Mouse (Mus musculus) hindbrain, embryonic 15.5 days (tissue): ENCODE measurements around the gene Rnf111. TPM values are rescaled to one million over a fixed set of nuclear protein-coding genes. Genes with fewer than 3 reads are reported as not detected.
"Not testable (repeated sequence)": the region's sequence is repeated elsewhere in the genome, so short reads cannot be mapped to it uniquely, and the experiment has no call there.

ENCODE experiments used
- ATAC-seq: fragments of 200-750 bp; cut with Nextera tagmentation; 2 replicates; pipeline ENCODE4 v1.8.0; 2017; ENCODE audit warnings: low read depth, moderate number of reproducible peaks, moderate TSS enrichment; ENCODE audit not compliant: low FRiP score
- H3K27ac ChIP-seq: fragments of 300-500 bp; sonication (generic); replicated peaks from 2 replicates; pipeline ENCODE4 v1.5.1; 2015; ENCODE audit warnings: mild to moderate bottlenecking, inconsistent platforms
- H3K27me3 ChIP-seq: fragments of 300-500 bp; sonication (generic); 2 replicates; pipeline ENCODE4 v1.6.1; 2015; ENCODE audit warnings: control low read depth, inconsistent platforms
- H3K36me3 ChIP-seq: fragments of 300-500 bp; sonication (generic); 2 replicates; pipeline ENCODE4 v1.6.1; 2015; ENCODE audit warnings: control low read depth, inconsistent platforms
- H3K4me1 ChIP-seq: fragments of 300-500 bp; sonication (generic); replicated peaks from 2 replicates; pipeline ENCODE4 v1.6.1; 2015; ENCODE audit warnings: control low read depth, inconsistent platforms
- H3K4me2 ChIP-seq: fragments of 300-500 bp; sonication (generic); 2 replicates; pipeline ENCODE4 v1.6.1; 2015; ENCODE audit warnings: moderate library complexity, mild to moderate bottlenecking, inconsistent platforms
- H3K4me3 ChIP-seq: fragments of 300-500 bp; sonication (generic); 2 replicates; pipeline ENCODE4 v1.5.1; 2015; ENCODE audit warnings: mild to moderate bottlenecking, inconsistent platforms
- H3K9ac ChIP-seq: fragments of 300-500 bp; sonication (generic); 2 replicates; pipeline ENCODE4 v1.6.1; 2015; ENCODE audit warnings: inconsistent platforms
- H3K9me3 ChIP-seq: fragments of 300-500 bp; sonication (generic); 2 replicates; pipeline ENCODE4 v1.6.1; 2016; ENCODE audit warnings: control low read depth, inconsistent platforms
- WGBS: fragments of 180-500 bp; shearing (Covaris S2); methylation state at CpG from one replicate; pipeline ENCODE4 v1.1.7; 2015; 5-methylcytosine and 5-hydroxymethylcytosine counted together
- polyA plus RNA-seq: library from polyadenylated mRNA; unstranded; fragments of >200 nt; fragmentation: Nextera tagmentation; extraction: Ambion mirVana; gene quantifications from 2 replicates; pipeline ENCODE4 v1.2.1, GENCODE M21; 2015

Gene Rnf111
- 31.8 and 33.6 TPM in 2 replicates for polyA plus RNA-seq

DNA sequence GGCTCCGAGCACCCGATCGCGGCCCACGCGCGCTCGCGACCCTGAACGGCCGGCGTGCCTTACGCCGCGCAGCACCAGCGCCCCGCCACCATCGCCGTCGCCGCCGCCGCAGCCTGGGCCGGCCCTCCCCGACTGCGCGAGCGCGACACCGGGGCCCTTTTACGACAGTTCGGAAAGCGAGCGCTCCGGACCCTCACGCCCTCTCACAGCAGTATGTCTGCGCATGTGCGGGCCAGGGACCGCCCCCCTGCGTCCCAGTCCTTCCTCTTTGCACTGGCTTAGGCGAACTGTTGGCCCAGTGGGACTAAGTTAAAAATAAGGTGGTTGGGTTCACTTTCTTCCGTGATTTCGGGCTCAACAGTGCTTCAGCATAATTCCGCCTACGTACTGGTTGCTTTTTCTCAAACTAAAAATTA lies at the start of gene Rnf111:
Rnf111 (minus strand) TSS at position 100 of the 416 bp plus-strand sequence.
- H3K4me1 ChIP-seq = peaks cover 19% of the 10 kb centered on the region
- H3K4me2 ChIP-seq = peak within 1 kb of the TSS; percentile 71
- WGBS = under 1% methylated on average over 44 of the region's 45 CpGs

DNA sequence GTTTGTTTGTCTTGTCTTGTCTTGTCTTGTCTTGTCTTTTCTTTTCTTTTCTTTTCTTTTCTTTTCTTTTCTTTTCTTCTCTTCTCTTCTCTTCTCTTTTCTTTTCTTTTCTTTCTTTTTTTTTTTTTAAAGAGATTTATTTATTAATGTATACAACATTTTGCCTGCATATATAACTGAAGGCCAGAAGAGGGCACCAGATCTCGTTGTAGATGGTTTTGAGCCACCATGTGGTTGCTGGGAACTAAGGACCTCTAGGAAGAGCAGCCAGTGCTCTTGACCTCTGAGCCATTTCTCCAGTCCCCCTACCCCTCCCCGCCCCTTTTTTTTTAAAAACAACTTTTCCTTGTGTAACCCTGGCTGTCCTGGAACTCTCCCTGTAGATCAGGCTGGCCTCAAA lies 48.7 kb upstream of the Rnf111 start:
- 98% methylated on average over 2 of the region's 2 CpGs for WGBS
- not testable (repeated sequence) for H3K27me3 ChIP-seq, H3K9me3 ChIP-seq, H3K27ac ChIP-seq, H3K4me3 ChIP-seq, H3K4me1 ChIP-seq, H3K9ac ChIP-seq, H3K4me2 ChIP-seq, ATAC-seq
- peaks cover 10% of the 10 kb centered on the region; the same call in 1 of the 2 replicates for H3K36me3 ChIP-seq

More for the DNA sequence above, at the start of gene Rnf111:
- 0 out of 2 replicates have a peak, but pooled peaks cover 4% of the 10 kb centered on the region for H3K27me3 ChIP-seq
- no peaks in the 10 kb centered on the region for H3K36me3 ChIP-seq
- ATAC-seq = peak; percentile 96
- no peaks in the 10 kb centered on the region for H3K9me3 ChIP-seq
- H3K27ac ChIP-seq = peak within 1 kb of the TSS; percentile 99
- H3K9ac ChIP-seq = peak within 1 kb of the TSS; percentile 97
- peak within 1 kb of the TSS; percentile 95 for H3K4me3 ChIP-seq

DNA sequence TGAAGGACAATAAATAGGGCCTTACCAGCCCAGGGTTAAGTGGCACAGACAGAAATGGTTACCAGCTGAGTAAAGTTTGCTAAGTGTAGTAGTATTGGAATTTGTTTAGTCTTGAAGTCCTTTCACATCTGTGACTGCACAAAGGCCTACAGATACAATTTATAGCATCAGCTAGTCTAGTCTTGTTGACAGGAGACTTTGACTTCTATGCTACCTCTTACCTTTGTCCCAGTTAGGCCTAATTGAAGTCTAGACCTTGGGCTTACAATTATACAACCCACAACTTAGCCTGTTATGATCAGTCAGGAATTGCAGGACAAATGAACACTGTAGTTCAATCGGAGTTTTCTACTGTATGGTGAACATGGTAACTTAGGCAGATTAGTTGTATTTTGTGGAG lies 48.0 kb upstream of the Rnf111 start:
- Histone ChIP-seq H3K4me1 (0 out of 2 replicates have a peak, but pooled peaks cover 9% of the 10 kb centered on the region), H3K4me2 (no peak overlapping the region), H3K9ac (no peak overlapping the region), H3K27me3 (no peaks in the 10 kb centered on the region), H3K4me3 (no peak overlapping the region), H3K36me3 (peaks cover 10% of the 10 kb centered on the region; the same call in 1 of the 2 replicates), H3K27ac (no peak overlapping the region), H3K9me3 (no peaks in the 10 kb centered on the region)
- WGBS = 100% methylated on average over 1 of the region's 1 CpGs
- ATAC-seq = no peak

DNA sequence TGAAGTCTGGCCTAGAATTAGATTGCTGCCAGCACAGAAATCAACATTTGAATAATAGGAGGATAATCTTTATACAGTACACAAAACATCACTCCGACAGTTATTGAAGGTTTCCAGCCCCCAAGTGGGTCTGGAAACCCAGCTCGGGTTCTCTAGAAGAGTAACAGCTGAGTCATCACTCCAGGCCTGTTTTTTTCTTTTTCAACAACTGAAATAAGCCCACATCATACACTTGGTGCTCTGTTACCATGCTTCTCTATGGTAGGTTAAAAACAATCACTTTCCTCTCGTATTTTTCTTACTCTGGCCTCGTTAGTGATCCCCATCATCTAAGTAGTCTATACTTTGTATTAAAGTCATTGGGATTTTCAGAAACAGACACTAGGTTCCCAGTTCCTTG lies 44.8 kb upstream of the Rnf111 start:
- Histone ChIP-seq H3K4me3 (no peak overlapping the region), H3K4me2 (no peak overlapping the region), H3K36me3 (peaks cover 10% of the 10 kb centered on the region; the same call in 1 of the 2 replicates), H3K9me3 (no peaks in the 10 kb centered on the region), H3K9ac (no peak overlapping the region), H3K27me3 (no peaks in the 10 kb centered on the region), H3K27ac (no peak overlapping the region), H3K4me1 (peaks cover 24% of the 10 kb centered on the region)
- 84% methylated on average over 4 of the region's 4 CpGs for WGBS
- ATAC-seq = no peak

DNA sequence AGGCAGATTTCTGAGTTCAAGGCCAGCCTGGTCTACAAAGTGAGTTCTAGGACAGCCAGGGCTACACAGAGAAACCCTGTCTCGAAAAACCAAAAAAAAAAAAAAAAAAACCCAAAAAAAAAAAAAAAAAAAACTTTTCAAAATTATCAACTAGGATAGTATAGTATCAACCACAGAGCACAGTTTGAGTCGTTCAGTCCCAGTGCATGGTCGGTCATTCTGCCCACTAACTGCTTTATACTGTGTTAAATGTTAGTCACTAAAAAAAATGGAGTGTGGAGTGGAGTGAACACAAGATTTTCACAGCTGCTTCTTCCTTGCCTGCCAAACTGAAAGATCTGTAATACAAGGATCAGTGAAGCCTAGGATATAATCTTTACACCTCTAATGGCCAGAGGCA lies 43.1 kb upstream of the Rnf111 start:
- H3K27me3 ChIP-seq, H3K36me3 ChIP-seq, H3K9me3 ChIP-seq, ATAC-seq, H3K9ac ChIP-seq, H3K27ac ChIP-seq, H3K4me2 ChIP-seq, H3K4me3 ChIP-seq: not testable (repeated sequence)
- peaks cover 28% of the 10 kb centered on the region for H3K4me1 ChIP-seq
- WGBS = 84% methylated on average over 3 of the region's 3 CpGs

DNA sequence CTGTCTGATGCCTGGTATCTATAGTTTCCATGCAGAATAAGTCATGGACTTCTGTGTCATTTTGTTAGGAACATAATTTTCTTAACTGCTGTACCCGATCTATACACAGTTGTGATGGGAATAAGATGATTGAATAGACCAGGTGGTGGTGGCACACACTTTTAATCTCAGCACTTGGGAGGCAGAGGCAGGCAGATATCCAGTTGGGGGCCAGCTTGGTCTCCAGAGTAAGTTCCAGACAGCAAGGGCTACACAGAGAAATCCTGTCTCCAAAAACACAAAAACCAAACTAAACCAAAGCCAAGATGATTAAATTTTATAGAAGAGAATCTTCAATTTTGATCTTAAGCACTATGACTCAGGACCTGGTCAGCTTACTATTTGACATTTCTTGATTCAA lies 41.3 kb upstream of the Rnf111 start:
- Histone ChIP-seq H3K27me3 (no peaks in the 10 kb centered on the region), H3K4me2 (no peak overlapping the region), H3K27ac (no peak overlapping the region), H3K4me3 (no peak overlapping the region), H3K9ac (no peak overlapping the region), H3K36me3 (no peaks in the 10 kb centered on the region; the same call in 1 of the 2 replicates), H3K9me3 (no peaks in the 10 kb centered on the region), H3K4me1 (peaks cover 32% of the 10 kb centered on the region)
- no peak for ATAC-seq
- WGBS = 58% methylated on average over 1 of the region's 1 CpGs

DNA sequence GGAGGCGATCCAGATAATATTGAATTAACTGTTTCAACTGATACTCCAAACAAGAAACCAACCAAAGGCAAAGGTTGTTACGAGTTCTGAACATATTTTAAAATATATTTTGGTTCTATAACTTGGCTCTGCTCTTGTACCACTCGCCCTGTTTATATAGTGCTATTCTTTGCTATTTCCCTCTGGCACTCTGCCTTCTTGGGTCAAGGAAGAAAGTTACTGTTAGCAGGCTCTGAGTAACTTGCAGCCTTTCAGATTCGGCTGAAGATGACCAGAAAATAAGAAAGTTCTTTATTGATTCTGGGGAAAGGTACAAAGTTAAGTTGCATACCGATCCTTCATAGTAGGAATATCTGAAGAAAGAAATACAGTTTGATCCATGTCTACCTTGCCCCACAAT lies 40.5 kb upstream of the Rnf111 start:
- Histone ChIP-seq H3K4me1 (peaks cover 32% of the 10 kb centered on the region), H3K4me3 (peak overlapping the region; percentile 82), H3K9ac (0 out of 2 replicates have a peak overlapping the region, but pooled peaks have one; percentile 9), H3K27me3 (no peaks in the 10 kb centered on the region), H3K9me3 (no peaks in the 10 kb centered on the region), H3K27ac (no peak overlapping the region), H3K36me3 (no peaks in the 10 kb centered on the region), H3K4me2 (peak overlapping the region; percentile 90)
- WGBS = 65% methylated on average over 5 of the region's 5 CpGs
- no peak for ATAC-seq

DNA sequence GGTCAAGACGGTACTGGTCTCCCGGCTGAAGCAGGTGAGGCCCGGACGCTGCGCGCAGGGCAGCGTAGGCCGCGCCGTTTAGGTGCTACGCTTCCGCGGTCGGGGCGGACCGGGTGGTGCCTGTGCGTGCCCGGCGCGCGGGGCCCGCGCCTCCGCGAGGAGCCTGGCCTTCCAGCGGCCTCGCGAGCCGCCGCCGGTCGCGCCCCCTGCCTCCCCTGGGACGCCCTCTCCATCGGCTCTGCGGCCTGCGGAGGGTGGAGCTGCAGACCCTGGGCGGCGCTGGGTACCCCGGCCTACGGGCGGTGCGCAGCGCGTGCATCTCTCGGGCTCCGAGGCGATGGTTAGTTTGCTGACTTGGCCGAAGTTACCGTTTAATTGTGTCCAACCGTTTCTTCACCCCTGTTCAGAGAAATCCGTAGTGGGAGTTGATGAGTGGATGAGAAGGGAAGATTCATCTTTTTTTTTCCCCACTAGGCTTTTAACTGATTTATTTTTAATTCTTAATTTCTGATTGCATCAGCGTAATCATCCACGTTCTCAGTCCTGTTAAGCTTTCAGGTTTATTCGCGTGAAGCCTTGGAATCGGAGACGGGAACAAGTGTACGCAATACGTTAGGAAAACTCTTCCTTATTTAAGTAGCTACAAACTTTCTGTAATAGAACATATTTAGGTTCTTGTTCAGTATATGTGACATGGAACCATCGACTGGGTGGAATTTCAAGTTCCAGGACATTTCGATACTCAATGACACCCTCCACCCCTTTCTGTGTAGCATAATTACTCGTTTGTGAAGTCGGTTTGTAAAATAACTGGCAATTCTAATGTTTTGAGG lies 39.7 kb upstream of the Rnf111 start:
- no peaks in the 10 kb centered on the region for H3K9me3 ChIP-seq
- under 1% methylated on average over 58 of the region's 64 CpGs for whole genome bisulfite sequencing
- no peaks in the 10 kb centered on the region for H3K36me3 ChIP-seq
- H3K4me2 ChIP-seq = peak overlapping the region; percentile 90
- no peaks in the 10 kb centered on the region for H3K27me3 ChIP-seq
- peaks cover 32% of the 10 kb centered on the region for H3K4me1 ChIP-seq
- ATAC-seq = peak; percentile 77
- peak overlapping the region; percentile 82 for H3K4me3 ChIP-seq
- peak overlapping the region; percentile 95 for H3K9ac ChIP-seq
- H3K27ac ChIP-seq = peak overlapping the region; percentile 98

DNA sequence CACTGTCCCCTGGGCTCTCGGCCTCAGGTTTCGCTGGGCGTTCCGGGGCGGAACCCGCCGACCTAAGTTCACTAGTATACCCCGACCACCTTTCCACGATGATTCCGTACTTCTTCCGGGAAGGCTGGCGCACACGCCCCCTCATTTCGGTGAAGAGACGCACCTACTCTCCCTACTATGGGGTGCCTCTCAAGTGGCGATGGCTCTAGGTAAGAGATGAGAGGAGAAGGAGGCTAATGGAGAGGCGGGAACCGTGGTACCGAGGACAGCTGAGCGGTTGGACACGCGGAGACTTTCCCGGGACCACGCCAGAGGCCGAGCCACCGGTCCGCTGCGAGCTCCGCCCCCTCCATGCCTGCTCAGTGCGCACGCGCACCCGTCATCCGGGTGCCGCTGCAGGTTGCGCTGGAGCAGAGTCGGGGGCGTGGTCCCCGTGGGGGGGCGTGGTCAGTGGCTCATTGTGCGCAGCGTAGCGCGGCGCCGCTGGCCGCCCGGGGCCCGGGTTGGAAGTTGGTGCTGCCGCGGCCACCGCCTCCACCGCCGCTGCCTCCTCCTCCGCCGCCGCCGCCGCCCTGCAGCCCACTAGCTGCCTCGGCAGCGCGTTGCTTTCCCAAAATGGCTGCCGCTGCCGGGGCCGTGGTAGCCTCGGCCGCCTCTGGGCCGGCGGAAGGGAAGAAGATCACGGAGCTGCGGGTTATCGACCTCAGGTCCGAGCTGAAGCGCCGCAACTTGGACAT lies 38.9 kb upstream of the Rnf111 start, which contains the start of gene Sltm:
Sltm (plus strand) TSS at position 450 of the 737 bp plus-strand sequence.
- no peaks in the 10 kb centered on the region for H3K9me3 ChIP-seq
- peaks cover 28% of the 10 kb centered on the region for H3K4me1 ChIP-seq
- ATAC-seq = peak; percentile 98
- peak within 1 kb of the TSS; percentile 95 for H3K9ac ChIP-seq
- WGBS = under 1% methylated on average over 68 of the region's 75 CpGs
- peak within 1 kb of the TSS; percentile 98 for H3K27ac ChIP-seq
- peak within 1 kb of the TSS; percentile 90 for H3K4me2 ChIP-seq
- no peaks in the 10 kb centered on the region for H3K36me3 ChIP-seq
- no peaks in the 10 kb centered on the region for H3K27me3 ChIP-seq
- peak within 1 kb of the TSS; percentile 82 for H3K4me3 ChIP-seq

DNA sequence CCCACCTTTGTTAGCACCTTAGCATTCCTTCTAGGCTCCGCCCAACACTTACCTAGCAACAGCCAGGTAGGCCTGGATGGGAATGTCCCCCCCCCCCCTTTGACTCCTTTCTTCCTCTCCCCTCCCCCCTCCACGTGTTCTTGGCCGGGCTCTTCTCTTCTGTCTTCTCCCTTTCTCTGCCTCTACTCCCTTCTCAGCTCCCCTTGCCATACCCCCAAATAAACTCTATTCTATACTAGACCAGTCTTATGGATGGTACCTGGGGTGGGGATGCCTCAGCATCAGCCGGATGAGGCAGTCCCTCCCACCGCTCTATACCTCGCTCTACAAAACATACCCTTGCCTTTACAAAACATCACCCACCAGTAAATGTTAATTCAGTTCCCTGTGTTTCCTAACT lies 38.1 kb upstream of the Rnf111 start:
- Histone ChIP-seq H3K27me3 (no peaks in the 10 kb centered on the region), H3K4me3 (peak overlapping the region; percentile 82), H3K4me1 (peaks cover 23% of the 10 kb centered on the region), H3K27ac (no peak overlapping the region), H3K36me3 (no peaks in the 10 kb centered on the region), H3K9ac (peak overlapping the region; percentile 56), H3K4me2 (peak overlapping the region; percentile 90), H3K9me3 (no peaks in the 10 kb centered on the region)
- 11% methylated on average over 6 of the region's 6 CpGs for WGBS
- no peak for ATAC-seq

DNA sequence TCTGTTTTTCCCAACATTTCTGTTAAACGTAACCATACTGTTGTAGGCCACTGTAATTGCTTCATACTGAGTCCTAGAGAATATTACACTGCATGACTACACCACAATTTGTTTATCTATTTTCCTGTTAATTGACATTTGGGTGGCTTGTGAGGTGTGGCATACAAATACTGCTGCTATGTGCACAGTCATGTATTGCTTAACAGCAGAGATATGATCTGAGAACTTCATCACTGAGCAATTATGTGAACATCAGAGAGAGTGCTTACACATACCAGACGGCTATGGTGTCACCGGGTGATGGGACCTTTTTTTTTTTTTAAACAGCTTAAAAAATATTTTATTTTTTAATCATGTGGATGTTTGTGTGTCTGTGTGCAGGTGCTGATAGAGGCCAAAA lies 29.8 kb upstream of the Rnf111 start:
- H3K27me3 ChIP-seq = no peaks in the 10 kb centered on the region
- WGBS = 89% methylated on average over 3 of the region's 3 CpGs
- H3K27ac ChIP-seq = no peak overlapping the region
- H3K4me3 ChIP-seq = no peak overlapping the region
- H3K4me1 ChIP-seq = no peaks in the 10 kb centered on the region
- ATAC-seq = no peak
- H3K36me3 ChIP-seq = no peaks in the 10 kb centered on the region
- no peaks in the 10 kb centered on the region for H3K9me3 ChIP-seq
- H3K4me2 ChIP-seq = no peak overlapping the region
- H3K9ac ChIP-seq = no peak overlapping the region

DNA sequence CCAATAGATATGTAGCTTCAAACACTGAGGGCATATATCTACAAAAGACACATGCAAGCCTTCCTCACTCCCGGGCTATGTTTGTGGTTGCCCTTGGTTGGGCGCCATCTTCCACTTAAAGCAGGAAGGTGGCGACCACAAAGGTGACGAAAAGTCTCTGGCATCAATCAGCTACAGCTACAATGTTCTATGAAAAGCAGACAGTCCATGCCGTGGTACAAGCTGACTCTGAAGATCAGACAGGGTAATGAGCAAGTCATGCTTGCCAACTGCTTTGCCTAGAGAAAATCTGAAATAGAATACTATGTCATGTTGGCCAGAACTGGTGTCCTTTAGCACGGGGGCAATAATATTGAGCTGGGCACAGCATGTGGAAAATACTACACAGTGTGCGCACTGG lies 20.8 kb upstream of the Rnf111 start:
- no peaks in the 10 kb centered on the region for H3K4me1 ChIP-seq
- H3K9me3 ChIP-seq = no peaks in the 10 kb centered on the region
- no peaks in the 10 kb centered on the region for H3K36me3 ChIP-seq
- H3K27ac ChIP-seq = no peak overlapping the region
- no peak overlapping the region for H3K9ac ChIP-seq
- ATAC-seq = no peak
- H3K27me3 ChIP-seq = no peaks in the 10 kb centered on the region
- H3K4me3 ChIP-seq = no peak overlapping the region
- no peak overlapping the region for H3K4me2 ChIP-seq
- WGBS = 91% methylated on average over 7 of the region's 7 CpGs
